ENCODE assay signal across 26 mouse cellular contexts in genomic region chr13:101777851-101778250, GRCm38 (mm10). TPM values are rescaled to one million over a fixed set of nuclear protein-coding genes. Genes with fewer than 3 reads are reported as not detected.
DNase-seq lines count a peak whose midpoint lies in the region; ATAC-seq and TF ChIP-seq lines count a peak whose summit lies in the region.
"Had no signal": no experiment of that assay in that cellular context is flagged by ENCODE, and none has a peak within 500 bp of the region (broad histone marks: within the 10 kb centered on the region; RNA-seq: fewer than 3 reads in every experiment).

No protein-coding gene starts in this region.

- no peaks in the 10 kb centered on the region for H3K27me3 ChIP-seq in cerebellum, adult 2 months (ENCODE audit: control insufficient read depth, insufficient read depth, low read length)
- 0 out of 2 replicates have a peak, but pooled peaks cover 2% of the 10 kb centered on the region for H3K27me3 ChIP-seq in hindbrain, embryonic 13.5 days
- no peaks in the 10 kb centered on the region for H3K27me3 ChIP-seq in hindbrain, postnatal 0 days (ENCODE audit: insufficient read depth, low read length)
- no peaks in the 10 kb centered on the region for H3K27me3 ChIP-seq in liver, adult 2 months (ENCODE audit: control insufficient read depth, insufficient read depth, low read length)
- H3K27me3 ChIP-seq in intestine, embryonic 16.5 days (replicated peaks; ENCODE audit: control insufficient read depth, insufficient read depth, low read length): no peaks in the 10 kb centered on the region; the same call in 1 of the 2 replicates
- H3K27me3 ChIP-seq: heart, embryonic 13.5 days; hindbrain, embryonic 12.5 days; liver, embryonic 15.5 days; lung, embryonic 15.5 days; neural tube, embryonic 15.5 days had no signal

- ATAC-seq in hindbrain, embryonic 13.5 days (ENCODE audit: low FRiP score): no peak
- no peak for ATAC-seq in hindbrain, postnatal 0 days
- ATAC-seq in intestine, embryonic 16.5 days: no peak
- ATAC-seq: intestine, postnatal 0 days had no signal

- no peaks in the 10 kb centered on the region for H3K79me2 ChIP-seq in liver, adult 2 months (ENCODE audit: control insufficient read depth, insufficient read depth, low read length)

- no peak overlapping the region for H3K4me2 ChIP-seq in hindbrain, embryonic 13.5 days
- H3K4me2 ChIP-seq in hindbrain, postnatal 0 days (ENCODE audit: low read depth, low read length): no peak overlapping the region
- H3K4me2 ChIP-seq in intestine, embryonic 16.5 days (ENCODE audit: low read depth, low read length): no peak overlapping the region
- H3K4me2 ChIP-seq: heart, embryonic 13.5 days; hindbrain, embryonic 12.5 days; liver, embryonic 15.5 days; lung, embryonic 15.5 days; neural tube, embryonic 15.5 days had no signal

- no peaks in the 10 kb centered on the region for H3K4me1 ChIP-seq in cerebellum, adult 2 months (ENCODE audit: control insufficient read depth, insufficient read depth, low read length)
- peaks cover 4% of the 10 kb centered on the region; the same call in 1 of the 2 replicates for H3K4me1 ChIP-seq in hindbrain, embryonic 13.5 days (replicated peaks)
- peaks cover 4% of the 10 kb centered on the region; the same call in 1 of the 2 replicates for H3K4me1 ChIP-seq in hindbrain, postnatal 0 days (ENCODE audit: insufficient read depth, low read length)
- H3K4me1 ChIP-seq in liver, adult 2 months (ENCODE audit: control insufficient read depth, insufficient read depth, low read length): peaks cover 16% of the 10 kb centered on the region
- H3K4me1 ChIP-seq in intestine, embryonic 16.5 days (ENCODE audit: control insufficient read depth, insufficient read depth, low read length): no peaks in the 10 kb centered on the region
- H3K4me1 ChIP-seq: forebrain, embryonic 10.5 days; heart, embryonic 13.5 days; hindbrain, embryonic 12.5 days; liver, embryonic 15.5 days; lung, embryonic 15.5 days; neural tube, embryonic 15.5 days had no signal

- no peaks in the 10 kb centered on the region for H3K9me3 ChIP-seq in hindbrain, embryonic 13.5 days
- H3K9me3 ChIP-seq in hindbrain, postnatal 0 days (ENCODE audit: low read length): no peaks in the 10 kb centered on the region
- no peaks in the 10 kb centered on the region for H3K9me3 ChIP-seq in intestine, embryonic 16.5 days (ENCODE audit: control insufficient read depth, low read length)
- H3K9me3 ChIP-seq: forebrain, embryonic 10.5 days; heart, embryonic 13.5 days; hindbrain, embryonic 12.5 days; liver, embryonic 15.5 days; lung, embryonic 15.5 days; neural tube, embryonic 15.5 days had no signal

- no peak for TF ChIP-seq CTCF in cerebellum, adult 2 months (IDR thresholded peaks at IDR 0.05; ENCODE audit: borderline replicate concordance, insufficient read depth, low read depth, low read length)
- no peak for TF ChIP-seq CTCF in hindbrain, postnatal 0 days (IDR thresholded peaks at IDR 0.05; ENCODE audit: low read depth)
- TF ChIP-seq CTCF in liver, adult 2 months (IDR thresholded peaks at IDR 0.05; ENCODE audit: low read depth, low read length): no peak

- DNase-seq in cerebellum, adult 2 months: peak in 1 of 2 experiments; percentile 32
- DNase-seq in cerebellum, adult 18-20 months: no peak
- DNase-seq in hindbrain, postnatal 0 days (ENCODE audit: low spot score): no peak
- peak; percentile 77 for DNase-seq in liver, adult 2 months (ENCODE audit: extremely low read depth, low read depth, low spot score)
- no peak for DNase-seq in liver
- DNase-seq in layer of hippocampus, adult 9-11 months: peak; percentile 74
- DNase-seq: adrenal gland, postnatal 14 days; cerebellum, adult 11 months; cerebellum, postnatal 14 days; gastrocnemius, postnatal 25 days; heart, adult 2 months; heart, postnatal 14 days; kidney, postnatal 25 days; lung, postnatal 36 days; right cerebral cortex, adult 18-20 months; thymus, adult 2 months; thymus, postnatal 4 days had no signal

- H3K9ac ChIP-seq in hindbrain, embryonic 13.5 days: no peak overlapping the region
- no peak overlapping the region for H3K9ac ChIP-seq in hindbrain, postnatal 0 days (replicated peaks; ENCODE audit: low read length)
- H3K9ac ChIP-seq in liver, adult 2 months (ENCODE audit: low read depth, low read length): no peak overlapping the region
- H3K9ac ChIP-seq in intestine, embryonic 16.5 days (ENCODE audit: low read depth, low read length): no peak overlapping the region
- H3K9ac ChIP-seq: heart, embryonic 13.5 days; hindbrain, embryonic 12.5 days; liver, embryonic 15.5 days; lung, embryonic 15.5 days; neural tube, embryonic 15.5 days had no signal

- TF ChIP-seq POLR2A in cerebellum, adult 2 months (IDR thresholded peaks at IDR 0.05; ENCODE audit: borderline replicate concordance, insufficient read depth, low read length): no peak
- no peak for TF ChIP-seq POLR2A in liver, adult 2 months (IDR thresholded peaks at IDR 0.05; ENCODE audit: extremely low read depth, insufficient read depth, low read length)

- no peak overlapping the region for H3K4me3 ChIP-seq in cerebellum, adult 2 months (replicated peaks; ENCODE audit: insufficient read depth, low read depth, low read length)
- H3K4me3 ChIP-seq in hindbrain, embryonic 13.5 days: no peak overlapping the region
- no peak overlapping the region for H3K4me3 ChIP-seq in hindbrain, postnatal 0 days (ENCODE audit: low read length)
- H3K4me3 ChIP-seq in liver, adult 2 months (ENCODE audit: insufficient read depth, low read depth, low read length): no peak overlapping the region
- no peak overlapping the region for H3K4me3 ChIP-seq in intestine, embryonic 16.5 days (ENCODE audit: low read length)
- H3K4me3 ChIP-seq: forebrain, embryonic 10.5 days; heart, adult 2 months; heart, embryonic 13.5 days; hindbrain, embryonic 12.5 days; liver, embryonic 15.5 days; lung, embryonic 15.5 days; neural tube, embryonic 15.5 days had no signal

- H3K36me3 ChIP-seq in hindbrain, embryonic 13.5 days: no peaks in the 10 kb centered on the region
- H3K36me3 ChIP-seq in hindbrain, postnatal 0 days (ENCODE audit: insufficient read depth, low read length): no peaks in the 10 kb centered on the region
- no peaks in the 10 kb centered on the region for H3K36me3 ChIP-seq in liver, adult 2 months (ENCODE audit: control insufficient read depth, insufficient read depth, low read length)
- H3K36me3 ChIP-seq in intestine, embryonic 16.5 days (ENCODE audit: control insufficient read depth, insufficient read depth, low read length): no peaks in the 10 kb centered on the region
- H3K36me3 ChIP-seq: forebrain, embryonic 10.5 days; heart, embryonic 13.5 days; hindbrain, embryonic 12.5 days; liver, embryonic 15.5 days; lung, embryonic 15.5 days; neural tube, embryonic 15.5 days had no signal

- 58% methylated on average over 3 of the region's 3 CpGs for WGBS in cerebellum, adult 2 months
- 69% methylated on average over 3 of the region's 3 CpGs for WGBS in hindbrain, embryonic 13.5 days
- WGBS in hindbrain, postnatal 0 days: 35% methylated on average over 3 of the region's 3 CpGs
- WGBS in liver, adult 2 months: 47% methylated on average over 3 of the region's 3 CpGs
- 90% methylated on average over 3 of the region's 3 CpGs for WGBS in intestine, embryonic 16.5 days

- peak overlapping the region; percentile 20; the same call in 1 of the 2 replicates for H3K27ac ChIP-seq in cerebellum, adult 2 months (ENCODE audit: insufficient read depth, low read length)
- H3K27ac ChIP-seq in hindbrain, embryonic 13.5 days: 0 out of 2 replicates have a peak overlapping the region, but pooled peaks have one; percentile 30
- no peak overlapping the region for H3K27ac ChIP-seq in hindbrain, postnatal 0 days
- peak overlapping the region; percentile 93 for H3K27ac ChIP-seq in liver, adult 2 months (replicated peaks; ENCODE audit: insufficient read depth, low read depth, low read length)
- no peak overlapping the region for H3K27ac ChIP-seq in intestine, embryonic 16.5 days (ENCODE audit: low read length)
- H3K27ac ChIP-seq: forebrain, embryonic 10.5 days; heart, adult 2 months; heart, embryonic 13.5 days; hindbrain, embryonic 12.5 days; liver, embryonic 15.5 days; lung, embryonic 15.5 days; neural tube, embryonic 15.5 days had no signal

RNA-seq across cellular contexts. Expression of gene Pik3r1, which starts 9.8 kb away (rescaled TPM):
- polyA plus RNA-seq in cerebellum, adult 2 months (2012; rRNA removed): 44.9 and 51.6 TPM in 2 replicates
- polyA plus RNA-seq in hindbrain, embryonic 13.5 days (2015; fragmentation: Nextera tagmentation; extraction: Ambion mirVana): 46.8 and 46.9 TPM in 2 replicates
- 95.6 and 111 TPM in 2 replicates for total RNA-seq in hindbrain, postnatal 0 days (2014; rRNA removed)
- polyA plus RNA-seq in hindbrain, postnatal 0 days (2015; fragmentation: Nextera tagmentation; extraction: Ambion mirVana): 56.2 and 58.1 TPM in 2 replicates
- total RNA-seq in liver, adult 2 months (2014; rRNA removed): 35.5 and 38.4 TPM in 2 replicates
- 11.9 and 12.2 TPM in 2 replicates for polyA plus RNA-seq in liver, adult 2 months (2012; rRNA removed)
- 20.9 and 24.8 TPM in 2 replicates for polyA plus RNA-seq in intestine, embryonic 16.5 days (2015; fragmentation: Nextera tagmentation; extraction: Ambion mirVana)

Comparison
In these comparisons a context has a peak if more than half of its experiments do, and no peak if none do; other contexts are left out.
1. DNase-seq: peak in liver, adult 2 months (single experiment) and layer of hippocampus, adult 9-11 months (single experiment); none in cerebellum, adult 18-20 months (0 of 2), hindbrain, postnatal 0 days (single experiment) and liver (single experiment).
2. H3K27ac ChIP-seq: peak in cerebellum, adult 2 months (single experiment), hindbrain, embryonic 13.5 days (single experiment) and liver, adult 2 months (single experiment); none in hindbrain, postnatal 0 days (single experiment) and intestine, embryonic 16.5 days (single experiment).